Mouse (Mus musculus) limb, embryonic 13.5 days (tissue): ENCODE measurements around the gene D130043K22Rik. TPM values are rescaled to one million over a fixed set of nuclear protein-coding genes. Genes with fewer than 3 reads are reported as not detected.

Experiments
- ATAC-seq: fragments of 200-750 bp; cut with Nextera tagmentation; 2 replicates; pipeline ENCODE4 v1.8.0; 2017; ENCODE audit warnings: low read depth, moderate number of reproducible peaks, moderate TSS enrichment; ENCODE audit not compliant: low FRiP score
- H3K27ac ChIP-seq: fragments of 300-500 bp; sonication (generic); 2 replicates; pipeline ENCODE4 v1.5.1; 2015; ENCODE audit warnings: inconsistent platforms, mild to moderate bottlenecking, moderate library complexity
- H3K27me3 ChIP-seq: fragments of 300-500 bp; sonication (generic); 2 replicates; pipeline ENCODE4 v1.6.1; 2015; ENCODE audit warnings: mild to moderate bottlenecking, inconsistent platforms
- H3K36me3 ChIP-seq: fragments of 300-500 bp; sonication (generic); 2 replicates; pipeline ENCODE4 v1.6.1; 2015; ENCODE audit warnings: inconsistent platforms, mild to moderate bottlenecking, moderate library complexity
- H3K4me1 ChIP-seq: fragments of 300-500 bp; sonication (generic); 2 replicates; pipeline ENCODE4 v1.6.1; 2015; ENCODE audit warnings: inconsistent platforms
- H3K4me2 ChIP-seq: fragments of 300-500 bp; sonication (generic); replicated peaks from 2 replicates; pipeline ENCODE4 v1.6.1; 2015; ENCODE audit warnings: inconsistent platforms, mild to moderate bottlenecking, moderate library complexity
- H3K4me3 ChIP-seq: fragments of 300-500 bp; sonication (generic); 2 replicates; pipeline ENCODE4 v1.5.1; 2015; ENCODE audit warnings: moderate library complexity, mild to moderate bottlenecking, inconsistent platforms
- H3K9ac ChIP-seq: fragments of 300-500 bp; sonication (generic); 2 replicates; pipeline ENCODE4 v1.6.1; 2015; ENCODE audit warnings: mild to moderate bottlenecking, inconsistent platforms
- H3K9me3 ChIP-seq: fragments of 300-500 bp; sonication (generic); 2 replicates; pipeline ENCODE4 v1.6.1; 2016; ENCODE audit warnings: inconsistent platforms
- WGBS: fragments of 180-500 bp; shearing (Covaris S2); methylation state at CpG from one replicate; pipeline ENCODE4 v1.1.7; 2015; 5-methylcytosine and 5-hydroxymethylcytosine counted together
- polyA plus RNA-seq: library from polyadenylated mRNA; unstranded; fragments of >200 nt; fragmentation: Nextera tagmentation; extraction: Ambion mirVana; gene quantifications from 2 replicates; pipeline ENCODE4 v1.2.1, GENCODE M21; 2015

The D130043K22Rik gene
- polyA plus RNA-seq, result 0.06 and 0.08 TPM in 2 replicates

GRCm38 (mm10) chr13:24844983-24845955 is at the start of gene D130043K22Rik:
TSS of gene D130043K22Rik (plus strand) at chr13:24845135.
- H3K27me3 ChIP-seq, result no peaks in the 10 kb centered on the region
- peak within 1 kb of the TSS; percentile 95 for H3K4me2 ChIP-seq
- H3K9ac ChIP-seq, result peak within 1 kb of the TSS; percentile 66
- no peak within 1 kb of the TSS for H3K27ac ChIP-seq
- peak; percentile 73; the same call in 1 of the 2 replicates for ATAC-seq
- H3K4me3 ChIP-seq, result peak within 1 kb of the TSS; percentile 48
- H3K9me3 ChIP-seq, result no peaks in the 10 kb centered on the region
- peaks cover 8% of the 10 kb centered on the region for H3K4me1 ChIP-seq
- peaks cover 12% of the 10 kb centered on the region for H3K36me3 ChIP-seq
- 13% methylated on average over 40 of the region's 40 CpGs for WGBS

- no peak overlapping the region for H3K4me2 ChIP-seq
- no peaks in the 10 kb centered on the region for H3K9me3 ChIP-seq
- H3K27ac ChIP-seq, result no peak overlapping the region
- no peak overlapping the region for H3K4me3 ChIP-seq
- H3K27me3 ChIP-seq, result no peaks in the 10 kb centered on the region
- H3K36me3 ChIP-seq, result no peaks in the 10 kb centered on the region
- WGBS, result 95% methylated on average over 4 of the region's 4 CpGs
- H3K9ac ChIP-seq, result no peak overlapping the region
- peaks cover 17% of the 10 kb centered on the region for H3K4me1 ChIP-seq
- ATAC-seq, result no peak
Measured at GRCm38 (mm10) chr13:24798686-24799085, 46.2 kb upstream of the D130043K22Rik start.

GRCm38 (mm10) chr13:24799378-24799777 is 45.6 kb upstream of the D130043K22Rik start:
- WGBS, result 64% methylated on average over 5 of the region's 5 CpGs
- peaks cover 22% of the 10 kb centered on the region for H3K4me1 ChIP-seq
- H3K27me3 ChIP-seq, result no peaks in the 10 kb centered on the region
- ATAC-seq, result no peak
- H3K9ac ChIP-seq, result no peak overlapping the region; the same call in 1 of the 2 replicates
- H3K4me3 ChIP-seq, result peak overlapping the region; percentile 99
- H3K27ac ChIP-seq, result no peak overlapping the region
- no peaks in the 10 kb centered on the region for H3K36me3 ChIP-seq
- no peaks in the 10 kb centered on the region for H3K9me3 ChIP-seq
- H3K4me2 ChIP-seq, result peak overlapping the region; percentile 85

- H3K9me3 ChIP-seq, result no peaks in the 10 kb centered on the region
- peaks cover 4% of the 10 kb centered on the region; the same call in 1 of the 2 replicates for H3K36me3 ChIP-seq
- ATAC-seq, result peak; percentile 38
- H3K27ac ChIP-seq, result peak overlapping the region; percentile 73
- 1% methylated on average over 31 of the region's 31 CpGs for WGBS
- H3K4me1 ChIP-seq, result peaks cover 25% of the 10 kb centered on the region
- peak overlapping the region; percentile 72 for H3K9ac ChIP-seq
- H3K4me2 ChIP-seq, result peak overlapping the region; percentile 85
- H3K4me3 ChIP-seq, result peak overlapping the region; percentile 99
- no peaks in the 10 kb centered on the region for H3K27me3 ChIP-seq
Measured at GRCm38 (mm10) chr13:24799925-24800673, 44.8 kb upstream of the D130043K22Rik start.

GRCm38 (mm10) chr13:24800674-24801307 is 44.1 kb upstream of the D130043K22Rik start:
- Histone ChIP-seq H3K36me3 (peaks cover 8% of the 10 kb centered on the region), H3K4me3 (peak overlapping the region; percentile 99), H3K9me3 (no peaks in the 10 kb centered on the region), H3K27ac (peak overlapping the region; percentile 100), H3K4me2 (peak overlapping the region; percentile 85), H3K4me1 (peaks cover 25% of the 10 kb centered on the region), H3K9ac (peak overlapping the region; percentile 99), H3K27me3 (no peaks in the 10 kb centered on the region)
- peak; percentile 98 for ATAC-seq
- under 1% methylated on average over 42 of the region's 42 CpGs for WGBS

- peak within 1 kb of the TSS; percentile 99 for H3K4me3 ChIP-seq
- no peaks in the 10 kb centered on the region for H3K27me3 ChIP-seq
- H3K4me2 ChIP-seq, result peak within 1 kb of the TSS; percentile 85
- WGBS, result under 1% methylated on average over 57 of the region's 74 CpGs
- peaks cover 12% of the 10 kb centered on the region for H3K36me3 ChIP-seq
- H3K27ac ChIP-seq, result peak within 1 kb of the TSS; percentile 100
- H3K4me1 ChIP-seq, result peaks cover 25% of the 10 kb centered on the region
- peak; percentile 48 for ATAC-seq
- no peaks in the 10 kb centered on the region for H3K9me3 ChIP-seq
- peak within 1 kb of the TSS; percentile 99 for H3K9ac ChIP-seq
Measured at GRCm38 (mm10) chr13:24801308-24801921, 43.5 kb upstream of the D130043K22Rik start, which contains the start of gene BC005537. TSS of gene BC005537 (plus strand) at chr13:24801657.

GRCm38 (mm10) chr13:24802131-24802691 is 42.7 kb upstream of the D130043K22Rik start:
- Histone ChIP-seq H3K4me2 (peak overlapping the region; percentile 85), H3K9ac (peak overlapping the region; percentile 99), H3K4me1 (peaks cover 25% of the 10 kb centered on the region), H3K27me3 (no peaks in the 10 kb centered on the region), H3K9me3 (no peaks in the 10 kb centered on the region), H3K27ac (peak overlapping the region; percentile 100; the same call in 1 of the 2 replicates), H3K36me3 (peaks cover 17% of the 10 kb centered on the region), H3K4me3 (peak overlapping the region; percentile 99)
- WGBS, result under 1% methylated on average over 26 of the region's 26 CpGs
- ATAC-seq, result no peak

GRCm38 (mm10) chr13:24803196-24803595 is 41.7 kb upstream of the D130043K22Rik start:
- Histone ChIP-seq H3K4me3 (peak overlapping the region; percentile 99), H3K36me3 (peaks cover 27% of the 10 kb centered on the region), H3K9me3 (no peaks in the 10 kb centered on the region), H3K4me2 (peak overlapping the region; percentile 85), H3K27ac (no peak overlapping the region), H3K9ac (peak overlapping the region; percentile 99), H3K27me3 (no peaks in the 10 kb centered on the region), H3K4me1 (peaks cover 25% of the 10 kb centered on the region)
- no peak for ATAC-seq
- WGBS, result 37% methylated on average over 2 of the region's 2 CpGs

- Histone ChIP-seq H3K9me3 (no peaks in the 10 kb centered on the region), H3K4me2 (no peak overlapping the region), H3K9ac (no peak overlapping the region), H3K27ac (no peak overlapping the region), H3K36me3 (peaks cover 54% of the 10 kb centered on the region), H3K4me1 (peaks cover 19% of the 10 kb centered on the region), H3K27me3 (no peaks in the 10 kb centered on the region), H3K4me3 (no peak overlapping the region)
- ATAC-seq, result no peak
Measured at GRCm38 (mm10) chr13:24806079-24806478, 38.9 kb upstream of the D130043K22Rik start.

GRCm38 (mm10) chr13:24812521-24812920 is 32.4 kb upstream of the D130043K22Rik start:
- peaks cover 76% of the 10 kb centered on the region for H3K36me3 ChIP-seq

GRCm38 (mm10) chr13:24814616-24815015 is 30.3 kb upstream of the D130043K22Rik start:
- Histone ChIP-seq H3K27me3 (no peaks in the 10 kb centered on the region), H3K4me1 (no peaks in the 10 kb centered on the region), H3K27ac (no peak overlapping the region), H3K36me3 (peaks cover 67% of the 10 kb centered on the region), H3K4me3 (no peak overlapping the region), H3K4me2 (no peak overlapping the region), H3K9me3 (no peaks in the 10 kb centered on the region), H3K9ac (no peak overlapping the region)
- ATAC-seq, result no peak
- WGBS, result 86% methylated on average over 1 of the region's 1 CpGs

More at GRCm38 (mm10) chr13:24812521-24812920, 32.4 kb upstream of the D130043K22Rik start:
- H3K4me1 ChIP-seq, result no peaks in the 10 kb centered on the region
- no peak overlapping the region for H3K4me2 ChIP-seq
- no peak overlapping the region for H3K27ac ChIP-seq
- H3K4me3 ChIP-seq, result no peak overlapping the region
- no peak for ATAC-seq
- H3K9ac ChIP-seq, result no peak overlapping the region
- no peaks in the 10 kb centered on the region for H3K27me3 ChIP-seq
- WGBS, result 95% methylated on average over 2 of the region's 2 CpGs
- no peaks in the 10 kb centered on the region for H3K9me3 ChIP-seq
